Mouse (Mus musculus) neutrophil, adult 5-6 weeks (primary cell): ENCODE measurements around the gene Mcm9. TPM values are rescaled to one million over a fixed set of nuclear protein-coding genes. Genes with fewer than 3 reads are reported as not detected.
A peak's percentile ranks its signal among the peaks of the same experiment; 100 is the strongest.

Experiments
- ATAC-seq: fragments of 151-379, 151-347 bp; 2 replicates; pipeline ENCODE4 v1.8.0; 2017; ENCODE audit warnings: mild to moderate bottlenecking, moderate TSS enrichment; ENCODE audit not compliant: insufficient number of reproducible peaks, poor library complexity, low FRiP score, severe bottlenecking; ENCODE audit errors: extremely low read depth
- total RNA-seq: library from RNA; stranded (forward); fragments of 200-1000 nt; gene quantifications from 2 replicates; pipeline ENCODE4 v1.2.3, GENCODE M21; 2017

Gene Mcm9
- total RNA-seq, 1 experiment from 2014 or later: 29.1 TPM

- no peak for ATAC-seq
Measured at GRCm38 (mm10) chr10:53585777-53586176, 44.5 kb downstream of the Mcm9 start.

GRCm38 (mm10) chr10:53581087-53581486 lies 49.2 kb downstream of the Mcm9 start:
- no peak for ATAC-seq

GRCm38 (mm10) chr10:53580621-53581081 lies 49.6 kb downstream of the Mcm9 start:
- no peak for ATAC-seq

- no peak for ATAC-seq
Measured at GRCm38 (mm10) chr10:53580137-53580536, 50.1 kb downstream of the Mcm9 start.

GRCm38 (mm10) chr10:53568531-53568930 lies 61.7 kb downstream of the Mcm9 start:
- no peak for ATAC-seq

- no peak for ATAC-seq
Measured at GRCm38 (mm10) chr10:53565538-53565937, 64.7 kb downstream of the Mcm9 start.

GRCm38 (mm10) chr10:53562001-53562400 lies 68.2 kb downstream of the Mcm9 start:
- ATAC-seq: no peak

GRCm38 (mm10) chr10:53537596-53537995 lies 92.6 kb downstream of the Mcm9 start:
- ATAC-seq: no peak

GRCm38 (mm10) chr10:53532297-53532696 lies 97.9 kb downstream of the Mcm9 start:
- ATAC-seq: no peak

GRCm38 (mm10) chr10:53527838-53528773 lies 102.1 kb downstream of the Mcm9 start:
- ATAC-seq: no peak

GRCm38 (mm10) chr10:53527344-53527743 lies 102.9 kb downstream of the Mcm9 start:
- no peak for ATAC-seq

GRCm38 (mm10) chr10:53526350-53526749 lies 103.9 kb downstream of the Mcm9 start:
- no peak for ATAC-seq

GRCm38 (mm10) chr10:53525265-53525976 lies 104.8 kb downstream of the Mcm9 start:
- peak; percentile 35; the same call in 1 of the 2 replicates for ATAC-seq

GRCm38 (mm10) chr10:53519068-53519954 lies 110.9 kb downstream of the Mcm9 start:
- ATAC-seq: no peak

GRCm38 (mm10) chr10:53518599-53518913 lies 111.7 kb downstream of the Mcm9 start:
- no peak for ATAC-seq

- no peak for ATAC-seq
Measured at GRCm38 (mm10) chr10:53517770-53518598, 112.3 kb downstream of the Mcm9 start.

- ATAC-seq: no peak
Measured at GRCm38 (mm10) chr10:53512491-53512890, 117.7 kb downstream of the Mcm9 start.

GRCm38 (mm10) chr10:53509158-53509773 lies 121.0 kb downstream of the Mcm9 start:
- ATAC-seq: peak; percentile 56; the same call in 1 of the 2 replicates
